Mouse (Mus musculus): ENCODE data around the gene Dlgap5. TPM values are rescaled to one million over a fixed set of nuclear protein-coding genes. Genes with fewer than 3 reads are reported as not detected.

Gene Dlgap5
- polyA plus RNA-seq, 1 experiment from 2014 or later, result 29.0 TPM

- Histone ChIP-seq H3K27ac (no peak overlapping the region), H3K9me3 (replicated peaks) (no peaks in the 10 kb centered on the region), H3K27me3 (no peaks in the 10 kb centered on the region)
These were observed 14.8 kb upstream of the Dlgap5 start for GRCm38 (mm10) chr14:47432987-47433386.

GRCm38 (mm10) chr14:47422466-47422865 lies 4.3 kb upstream of the Dlgap5 start:
- H3K4me3 ChIP-seq, result no peak overlapping the region
- no peak overlapping the region for H3K4me2 ChIP-seq
- H3K36me3 ChIP-seq, result no peaks in the 10 kb centered on the region
- no peak for ATAC-seq (replicated peaks; ENCODE audit: insufficient number of reproducible peaks, insufficient read depth, low FRiP score, low read depth)
- H3K9me3 ChIP-seq (replicated peaks), result no peaks in the 10 kb centered on the region
- WGBS, result 64% methylated on average over 4 of the region's 4 CpGs
- H3K27ac ChIP-seq, result no peak overlapping the region
- H3K9ac ChIP-seq, result no peak overlapping the region
- H3K27me3 ChIP-seq, result no peaks in the 10 kb centered on the region
- peaks cover 4% of the 10 kb centered on the region for H3K4me1 ChIP-seq (replicated peaks)

More at GRCm38 (mm10) chr14:47432987-47433386, 14.8 kb upstream of the Dlgap5 start:
- Histone ChIP-seq H3K9ac (no peak overlapping the region), H3K4me1 (replicated peaks) (no peaks in the 10 kb centered on the region), H3K36me3 (no peaks in the 10 kb centered on the region), H3K4me2 (no peak overlapping the region), H3K4me3 (no peak overlapping the region)
- ATAC-seq (replicated peaks; ENCODE audit: insufficient number of reproducible peaks, insufficient read depth, low FRiP score, low read depth), result no peak

GRCm38 (mm10) chr14:47421606-47422005 lies 3.4 kb upstream of the Dlgap5 start:
- WGBS, result 41% methylated on average over 2 of the region's 2 CpGs
- Histone ChIP-seq H3K9ac (no peak overlapping the region), H3K27me3 (no peaks in the 10 kb centered on the region), H3K9me3 (replicated peaks) (no peaks in the 10 kb centered on the region), H3K4me3 (no peak overlapping the region), H3K27ac (no peak overlapping the region), H3K4me2 (no peak overlapping the region), H3K4me1 (replicated peaks) (peaks cover 12% of the 10 kb centered on the region), H3K36me3 (no peaks in the 10 kb centered on the region)
- ATAC-seq (replicated peaks; ENCODE audit: insufficient number of reproducible peaks, insufficient read depth, low FRiP score, low read depth), result no peak

GRCm38 (mm10) chr14:47419723-47420276 lies 1.6 kb upstream of the Dlgap5 start:
- ATAC-seq (replicated peaks; ENCODE audit: insufficient number of reproducible peaks, insufficient read depth, low FRiP score, low read depth), result no peak
- Histone ChIP-seq H3K27me3 (no peaks in the 10 kb centered on the region), H3K4me2 (no peak overlapping the region), H3K4me3 (no peak overlapping the region), H3K9me3 (replicated peaks) (no peaks in the 10 kb centered on the region), H3K4me1 (replicated peaks) (peaks cover 12% of the 10 kb centered on the region), H3K9ac (no peak overlapping the region), H3K27ac (no peak overlapping the region), H3K36me3 (peaks cover 12% of the 10 kb centered on the region)
- WGBS, result 93% methylated on average over 24 of the region's 24 CpGs

GRCm38 (mm10) chr14:47419034-47419625 lies 923 bp upstream of the Dlgap5 start:
- ATAC-seq (replicated peaks; ENCODE audit: insufficient number of reproducible peaks, insufficient read depth, low FRiP score, low read depth), result no peak
- 77% methylated on average over 9 of the region's 9 CpGs for WGBS
- Histone ChIP-seq H3K4me1 (replicated peaks) (peaks cover 12% of the 10 kb centered on the region), H3K9me3 (replicated peaks) (no peaks in the 10 kb centered on the region), H3K36me3 (peaks cover 19% of the 10 kb centered on the region), H3K9ac (no peak overlapping the region), H3K27me3 (no peaks in the 10 kb centered on the region), H3K4me2 (no peak overlapping the region), H3K27ac (0 out of 2 replicates have a peak overlapping the region, but pooled peaks have one; percentile 19), H3K4me3 (no peak overlapping the region)

- WGBS, result 45% methylated on average over 5 of the region's 5 CpGs
- Histone ChIP-seq H3K27ac (peak overlapping the region; percentile 19; the same call in 1 of the 2 replicates), H3K9ac (no peak overlapping the region)
These were observed 422 bp upstream of the Dlgap5 start for GRCm38 (mm10) chr14:47418666-47418991.

GRCm38 (mm10) chr14:47417346-47417745 lies 861 bp downstream of the Dlgap5 start:
- H3K27ac ChIP-seq, result no peak overlapping the region
- WGBS, result 36% methylated on average over 3 of the region's 3 CpGs
- peak overlapping the region; percentile 76 for H3K4me3 ChIP-seq
- H3K9me3 ChIP-seq (replicated peaks), result no peaks in the 10 kb centered on the region
- H3K4me2 ChIP-seq, result peak overlapping the region; percentile 74
- peaks cover 31% of the 10 kb centered on the region for H3K36me3 ChIP-seq
- no peak for ATAC-seq (replicated peaks; ENCODE audit: insufficient number of reproducible peaks, insufficient read depth, low FRiP score, low read depth)
- H3K9ac ChIP-seq, result peak overlapping the region; percentile 49
- H3K4me1 ChIP-seq (replicated peaks), result peaks cover 12% of the 10 kb centered on the region
- H3K27me3 ChIP-seq, result no peaks in the 10 kb centered on the region

More at GRCm38 (mm10) chr14:47418666-47418991, 422 bp upstream of the Dlgap5 start:
- Histone ChIP-seq H3K4me3 (peak overlapping the region; percentile 76), H3K4me2 (peak overlapping the region; percentile 74), H3K4me1 (replicated peaks) (peaks cover 12% of the 10 kb centered on the region), H3K36me3 (peaks cover 24% of the 10 kb centered on the region), H3K9me3 (replicated peaks) (no peaks in the 10 kb centered on the region), H3K27me3 (no peaks in the 10 kb centered on the region)
- ATAC-seq (replicated peaks; ENCODE audit: insufficient number of reproducible peaks, insufficient read depth, low FRiP score, low read depth), result no peak

- Histone ChIP-seq H3K27ac (no peak overlapping the region), H3K4me1 (replicated peaks) (no peaks in the 10 kb centered on the region), H3K27me3 (no peaks in the 10 kb centered on the region), H3K4me2 (no peak overlapping the region), H3K4me3 (no peak overlapping the region), H3K36me3 (peaks cover 86% of the 10 kb centered on the region), H3K9ac (no peak overlapping the region), H3K9me3 (replicated peaks) (no peaks in the 10 kb centered on the region)
- no peak for ATAC-seq (replicated peaks; ENCODE audit: insufficient number of reproducible peaks, insufficient read depth, low FRiP score, low read depth)
- 88% methylated on average over 9 of the region's 9 CpGs for WGBS
These were observed 12.2 kb downstream of the Dlgap5 start for GRCm38 (mm10) chr14:47406000-47406399.

GRCm38 (mm10) chr14:47402735-47403134 lies 15.5 kb downstream of the Dlgap5 start:
- H3K4me2 ChIP-seq, result no peak overlapping the region
- peaks cover 86% of the 10 kb centered on the region for H3K36me3 ChIP-seq
- WGBS, result 91% methylated on average over 8 of the region's 8 CpGs
- H3K4me3 ChIP-seq, result no peak overlapping the region
- no peaks in the 10 kb centered on the region for H3K4me1 ChIP-seq (replicated peaks)
- no peaks in the 10 kb centered on the region for H3K27me3 ChIP-seq
- ATAC-seq (replicated peaks; ENCODE audit: insufficient number of reproducible peaks, insufficient read depth, low FRiP score, low read depth), result no peak
- H3K9me3 ChIP-seq (replicated peaks), result no peaks in the 10 kb centered on the region
- no peak overlapping the region for H3K9ac ChIP-seq
- no peak overlapping the region for H3K27ac ChIP-seq

- Histone ChIP-seq H3K27me3 (no peaks in the 10 kb centered on the region), H3K4me1 (replicated peaks) (no peaks in the 10 kb centered on the region), H3K4me2 (no peak overlapping the region), H3K4me3 (no peak overlapping the region), H3K9me3 (replicated peaks) (no peaks in the 10 kb centered on the region), H3K27ac (no peak overlapping the region), H3K9ac (no peak overlapping the region), H3K36me3 (peaks cover 86% of the 10 kb centered on the region)
- ATAC-seq (replicated peaks; ENCODE audit: insufficient number of reproducible peaks, insufficient read depth, low FRiP score, low read depth), result 0 out of 2 replicates have a peak, but pooled peaks have one; percentile 31
- WGBS, result 64% methylated on average over 5 of the region's 5 CpGs
These were observed 22.0 kb downstream of the Dlgap5 start for GRCm38 (mm10) chr14:47396165-47396652.

GRCm38 (mm10) chr14:47395462-47396026 lies 22.7 kb downstream of the Dlgap5 start:
- Histone ChIP-seq H3K9ac (no peak overlapping the region), H3K9me3 (replicated peaks) (no peaks in the 10 kb centered on the region), H3K4me1 (replicated peaks) (no peaks in the 10 kb centered on the region), H3K4me2 (no peak overlapping the region), H3K27ac (no peak overlapping the region), H3K36me3 (peaks cover 90% of the 10 kb centered on the region), H3K4me3 (no peak overlapping the region), H3K27me3 (no peaks in the 10 kb centered on the region)
- 85% methylated on average over 15 of the region's 15 CpGs for WGBS
- ATAC-seq (replicated peaks; ENCODE audit: insufficient number of reproducible peaks, insufficient read depth, low FRiP score, low read depth), result no peak

GRCm38 (mm10) chr14:47395007-47395406 lies 23.2 kb downstream of the Dlgap5 start:
- Histone ChIP-seq H3K4me2 (no peak overlapping the region), H3K9ac (no peak overlapping the region), H3K36me3 (peaks cover 90% of the 10 kb centered on the region), H3K9me3 (replicated peaks) (no peaks in the 10 kb centered on the region), H3K4me3 (no peak overlapping the region), H3K27ac (no peak overlapping the region), H3K4me1 (replicated peaks) (no peaks in the 10 kb centered on the region), H3K27me3 (no peaks in the 10 kb centered on the region)
- ATAC-seq (replicated peaks; ENCODE audit: insufficient number of reproducible peaks, insufficient read depth, low FRiP score, low read depth), result no peak
- 92% methylated on average over 6 of the region's 6 CpGs for WGBS

All from heart, embryonic 15.5 days (tissue).